Mouse (Mus musculus) thymus, adult 2 months (tissue): ENCODE measurements at regions not wholly inside any gene's neighbourhood (a gene's known extent, or its start where the extent isn't known, plus 50 kb on each side); places are given as distances from the start of the nearest gene placed in this dataset.

Source experiments
- CTCF ChIP-seq: fragments of 200-500 bp; IDR thresholded peaks from 2 replicates; pipeline ENCODE4 v1.5.1; 2012; ENCODE audit warnings: mild to moderate bottlenecking, control low read depth, low read length, moderate library complexity, borderline replicate concordance; ENCODE audit not compliant: control insufficient read depth, poor library complexity, insufficient read depth; ENCODE audit errors: extremely low read depth
- POLR2A ChIP-seq: fragments of 200-500 bp; IDR thresholded peaks from 2 replicates; pipeline ENCODE4 v1.6.1; 2012; ENCODE audit warnings: mild to moderate bottlenecking, low read length, control low read depth, moderate library complexity; ENCODE audit not compliant: control insufficient read depth, poor library complexity, insufficient read depth; ENCODE audit errors: extremely low read depth

DNA sequence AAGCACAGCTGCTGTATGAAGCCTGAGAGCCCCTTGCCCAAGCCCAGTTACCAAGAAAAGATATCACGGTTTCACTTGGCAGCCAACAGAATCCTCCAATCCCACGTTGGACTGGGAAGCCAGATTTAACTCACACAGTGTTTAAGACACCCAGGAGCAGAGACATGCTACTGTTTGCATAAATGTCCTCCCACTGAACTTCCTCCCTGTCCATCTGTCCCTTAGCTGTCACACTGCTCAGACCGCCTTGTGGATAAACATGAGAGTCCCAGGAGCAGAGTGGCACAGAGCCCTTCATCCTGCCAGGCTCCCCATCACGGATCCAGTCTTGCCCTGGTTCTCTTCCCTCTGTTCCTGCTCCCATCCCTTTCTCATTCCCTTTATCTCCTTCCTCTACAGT is 194.9 kb upstream of the Nectin1 start:
- TF ChIP-seq POLR2A, result no peak
- no peak for TF ChIP-seq CTCF
